Mouse (Mus musculus) left cerebral cortex, postnatal 10 days (tissue): ENCODE data around the gene Spsb3. TPM values are rescaled to one million over a fixed set of nuclear protein-coding genes. Genes with fewer than 3 reads are reported as not detected.

ENCODE experiments used
- DNase-seq, 2 experiments: peaks; one replicate each; pipeline ENCODE4 v3.0.0; 2021 to 2022; ENCODE audit warnings: low spot score in 2 of 2, mixed read lengths in 1 of 2; ENCODE audit errors: extremely low spot score in 1 of 2
- intact Hi-C: fragments of 180-260 bp; cut with DNase I; formaldehyde crosslinking; loops from one replicate; pipeline ENCODE4 v1.15.1; 2025
- total RNA-seq, 2 experiments: library from RNA; stranded (reverse); gene quantifications; 2 replicates each; pipeline ENCODE4 v1.2.3; 2021

The Spsb3 gene
- 10 to 100 TPM; 48.0 to 48.3 TPM for total RNA-seq

- DNase-seq: peak; percentile 99 to 100
- intact Hi-C loops: no loop called here
Measured at GRCm38 (mm10) chr17:24886134-24886931, at the start of gene Spsb3, which contains the start of gene Nubp2. TSS of gene Spsb3 (plus strand) at chr17:24886643. TSS of gene Nubp2 (minus strand) at chr17:24886349.

- DNase-seq: no peak
- intact Hi-C loops: no loop called here
Measured at GRCm38 (mm10) chr17:24839842-24840241, 46.6 kb upstream of the Spsb3 start, which contains the start of gene Hagh. TSS of gene Hagh (plus strand) at chr17:24840143.

GRCm38 (mm10) chr17:24840341-24840740 lies 46.1 kb upstream of the Spsb3 start:
- no peak for DNase-seq
- intact Hi-C loops: no loop called here

- intact Hi-C loops: no loop called here
- no peak for DNase-seq
Measured at GRCm38 (mm10) chr17:24841133-24841532, 45.3 kb upstream of the Spsb3 start.

GRCm38 (mm10) chr17:24842631-24843030 lies 43.8 kb upstream of the Spsb3 start:
- intact Hi-C loops: no loop called here
- DNase-seq: no peak

GRCm38 (mm10) chr17:24844525-24844924 lies 41.9 kb upstream of the Spsb3 start:
- no peak for DNase-seq
- intact Hi-C loops: no loop called here

- intact Hi-C loops: no loop called here
- DNase-seq: no peak
Measured at GRCm38 (mm10) chr17:24847386-24847785, 39.1 kb upstream of the Spsb3 start.

GRCm38 (mm10) chr17:24848600-24849031 lies 37.8 kb upstream of the Spsb3 start:
- no peak for DNase-seq
- intact Hi-C loops: no loop called here

- no peak for DNase-seq
- intact Hi-C loops: no loop called here
Measured at GRCm38 (mm10) chr17:24849733-24850064, 36.7 kb upstream of the Spsb3 start.

- peak; percentile 98 for DNase-seq
- intact Hi-C loops: no loop called here
Measured at GRCm38 (mm10) chr17:24850065-24850772, 36.2 kb upstream of the Spsb3 start, which contains the start of gene Fahd1. TSS of gene Fahd1 (minus strand) at chr17:24850364.

- intact Hi-C loops: no loop called here
Measured at GRCm38 (mm10) chr17:24850773-24851127, 35.7 kb upstream of the Spsb3 start.

GRCm38 (mm10) chr17:24851381-24852125 lies 34.9 kb upstream of the Spsb3 start:
- no peak for DNase-seq
- intact Hi-C loops: no loop called here

More at GRCm38 (mm10) chr17:24850773-24851127, 35.7 kb upstream of the Spsb3 start:
- no peak for DNase-seq

GRCm38 (mm10) chr17:24855838-24856464 lies 30.5 kb upstream of the Spsb3 start:
- intact Hi-C loops: no loop called here
- no peak for DNase-seq

- intact Hi-C loops: no loop called here
- DNase-seq: no peak
Measured at GRCm38 (mm10) chr17:24856589-24856988, 29.9 kb upstream of the Spsb3 start.

- DNase-seq: no peak
- intact Hi-C loops: no loop called here
Measured at GRCm38 (mm10) chr17:24857831-24858470, 28.5 kb upstream of the Spsb3 start.

GRCm38 (mm10) chr17:24858967-24859366 lies 27.5 kb upstream of the Spsb3 start:
- DNase-seq: no peak
- intact Hi-C loops: no loop called here

- intact Hi-C loops: no loop called here
- DNase-seq: no peak
Measured at GRCm38 (mm10) chr17:24860076-24860475, 26.4 kb upstream of the Spsb3 start.

GRCm38 (mm10) chr17:24861785-24862184 lies 24.7 kb upstream of the Spsb3 start:
- intact Hi-C loops: no loop called here
- no peak for DNase-seq

GRCm38 (mm10) chr17:24865776-24866175 lies 20.7 kb upstream of the Spsb3 start, which contains the start of gene Igfals:
TSS of gene Igfals (plus strand) at chr17:24865997.
- intact Hi-C loops: no loop called here
- DNase-seq: no peak
